Mouse (Mus musculus) testis, adult 2 months (tissue): ENCODE data around the gene Spa17.

Experiments
- CTCF ChIP-seq: fragments of 200-500 bp; IDR thresholded peaks from 2 replicates; pipeline ENCODE4 v1.5.1; 2012; ENCODE audit warnings: low read depth, mild to moderate bottlenecking, inconsistent platforms, low read length, moderate library complexity; ENCODE audit not compliant: control insufficient read depth, insufficient read depth, insufficient replicate concordance
- POLR2A ChIP-seq: fragments of 200-500 bp; IDR thresholded peaks from 2 replicates; pipeline ENCODE4 v1.6.1; 2012; ENCODE audit warnings: low read depth, mild to moderate bottlenecking, inconsistent platforms, low read length, moderate library complexity; ENCODE audit not compliant: control insufficient read depth

DNA sequence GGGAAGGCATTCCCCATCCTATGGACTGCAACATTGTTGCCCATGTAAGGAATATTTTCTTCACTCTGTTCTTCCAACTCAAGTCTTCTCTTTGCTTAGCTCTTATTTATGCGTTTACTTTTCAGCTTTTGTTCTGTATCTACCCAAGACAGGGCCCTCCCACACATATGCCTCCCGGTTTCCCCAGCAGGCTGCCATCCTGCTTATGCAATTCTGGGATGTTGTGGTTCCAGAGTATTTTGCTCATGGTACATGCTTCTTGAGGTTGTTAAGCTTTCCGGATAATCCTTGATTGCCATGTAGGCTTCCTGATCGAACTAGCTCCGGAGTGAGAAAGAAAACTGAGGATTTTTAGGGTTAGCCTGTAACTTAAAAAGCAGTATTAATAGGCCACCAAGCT, 1.7 kb upstream of the Spa17 start:
- TF ChIP-seq CTCF (no peak), POLR2A (no peak)
